Comparison of ENCODE assay signal across 8 mouse cellular contexts in genomic region chr7:74553111-74553650, GRCm38 (mm10). TPM values are rescaled to one million over a fixed set of nuclear protein-coding genes. Genes with fewer than 3 reads are reported as not detected.
A peak's percentile ranks its signal among the peaks of the same experiment; 100 is the strongest.
DNase-seq lines count a peak whose midpoint lies in the region; ATAC-seq lines count a peak whose summit lies in the region.

No protein-coding gene starts in this region.

- WGBS in kidney, embryonic 15.5 days: 50% methylated on average over 8 of the region's 8 CpGs
- 62% methylated on average over 8 of the region's 8 CpGs for WGBS in hindbrain, embryonic 13.5 days
- WGBS in midbrain, embryonic 15.5 days: 48% methylated on average over 8 of the region's 8 CpGs

- no peak for DNase-seq in kidney, postnatal 14 days
- peak; percentile 20 for DNase-seq in embryo, embryonic 11 days
- no peak for DNase-seq in ovary, adult 18-20 months (ENCODE audit: low spot score)
- DNase-seq in right cerebral cortex, postnatal 4 days: no peak
- DNase-seq in layer of hippocampus, adult 9-11 months: no peak

- 0 out of 2 replicates have a peak overlapping the region, but pooled peaks have one; percentile 79 for H3K9ac ChIP-seq in kidney, embryonic 15.5 days
- peak overlapping the region; percentile 87 for H3K9ac ChIP-seq in hindbrain, embryonic 13.5 days
- peak overlapping the region; percentile 82; the same call in 1 of the 2 replicates for H3K9ac ChIP-seq in midbrain, embryonic 15.5 days

- H3K4me2 ChIP-seq in kidney, embryonic 15.5 days: peak overlapping the region; percentile 94
- H3K4me2 ChIP-seq in hindbrain, embryonic 13.5 days: peak overlapping the region; percentile 80
- H3K4me2 ChIP-seq in midbrain, embryonic 15.5 days: peak overlapping the region; percentile 66

- peak overlapping the region; percentile 82 for H3K4me3 ChIP-seq in kidney, embryonic 15.5 days (replicated peaks)
- peak overlapping the region; percentile 77 for H3K4me3 ChIP-seq in hindbrain, embryonic 13.5 days
- H3K4me3 ChIP-seq in midbrain, embryonic 15.5 days: peak overlapping the region; percentile 62

- H3K36me3 ChIP-seq in kidney, embryonic 15.5 days: no peaks in the 10 kb centered on the region
- H3K36me3 ChIP-seq in hindbrain, embryonic 13.5 days: no peaks in the 10 kb centered on the region
- H3K36me3 ChIP-seq in midbrain, embryonic 15.5 days (replicated peaks): no peaks in the 10 kb centered on the region

- H3K27ac ChIP-seq in kidney, embryonic 15.5 days: no peak overlapping the region
- 0 out of 2 replicates have a peak overlapping the region, but pooled peaks have one; percentile 92 for H3K27ac ChIP-seq in hindbrain, embryonic 13.5 days
- H3K27ac ChIP-seq in midbrain, embryonic 15.5 days: peak overlapping the region; percentile 90; the same call in 1 of the 2 replicates

- H3K4me1 ChIP-seq in kidney, embryonic 15.5 days: peaks cover 64% of the 10 kb centered on the region
- H3K4me1 ChIP-seq in hindbrain, embryonic 13.5 days (replicated peaks): peaks cover 45% of the 10 kb centered on the region
- H3K4me1 ChIP-seq in midbrain, embryonic 15.5 days: peaks cover 40% of the 10 kb centered on the region

- H3K9me3 ChIP-seq in kidney, embryonic 15.5 days (replicated peaks): no peaks in the 10 kb centered on the region
- H3K9me3 ChIP-seq in hindbrain, embryonic 13.5 days: no peaks in the 10 kb centered on the region
- H3K9me3 ChIP-seq in midbrain, embryonic 15.5 days: no peaks in the 10 kb centered on the region

- no peak for ATAC-seq in kidney, embryonic 15.5 days (replicated peaks; ENCODE audit: low FRiP score)
- ATAC-seq in hindbrain, embryonic 13.5 days (ENCODE audit: low FRiP score): no peak
- no peak for ATAC-seq in midbrain, embryonic 15.5 days (replicated peaks)

- H3K27me3 ChIP-seq in kidney, embryonic 15.5 days: peaks cover 16% of the 10 kb centered on the region
- peaks cover 25% of the 10 kb centered on the region for H3K27me3 ChIP-seq in hindbrain, embryonic 13.5 days
- H3K27me3 ChIP-seq in midbrain, embryonic 15.5 days (replicated peaks): peaks cover 9% of the 10 kb centered on the region; the same call in 1 of the 2 replicates

RNA-seq across cellular contexts. Expression of gene Slco3a1, which starts 1.4 kb away (rescaled TPM):
- 21.7 and 22.0 TPM in 2 replicates for polyA plus RNA-seq in kidney, embryonic 15.5 days (2015; fragmentation: Nextera tagmentation; extraction: Ambion mirVana)
- 18.4 and 18.8 TPM in 2 replicates for polyA plus RNA-seq in hindbrain, embryonic 13.5 days (2015; fragmentation: Nextera tagmentation; extraction: Ambion mirVana)
- polyA plus RNA-seq in midbrain, embryonic 15.5 days (2015; fragmentation: Nextera tagmentation; extraction: Ambion mirVana): 27.9 and 28.2 TPM in 2 replicates
